Comparison of ENCODE assay signal across 8 mouse cellular contexts in the genomic region with DNA sequence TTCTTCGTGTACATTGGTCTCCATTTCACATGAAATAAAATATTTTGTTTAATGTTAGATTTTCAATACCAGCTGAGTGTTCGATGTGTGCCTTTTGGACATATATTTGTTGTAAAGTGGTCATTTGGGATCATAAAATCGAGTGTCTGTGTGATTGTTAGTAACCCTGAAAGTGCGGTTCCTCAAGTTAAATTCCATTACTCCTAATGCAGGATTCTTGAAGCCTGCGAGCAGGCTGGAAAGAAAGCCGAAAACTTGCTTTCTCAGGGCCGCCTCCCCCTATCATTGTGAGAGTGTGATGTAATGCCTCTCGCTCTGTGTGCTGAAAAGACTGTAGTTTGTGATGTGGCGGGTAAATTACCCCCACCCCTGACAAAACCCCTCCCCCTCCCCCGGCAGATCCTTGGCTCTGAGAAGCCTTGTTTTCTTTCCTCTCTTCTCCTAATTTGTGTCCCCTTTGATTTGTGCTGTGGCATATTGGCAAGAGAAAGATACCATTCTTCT.
A peak's percentile ranks its signal among the peaks of the same experiment; 100 is the strongest.
DNase-seq lines count a peak whose midpoint lies in the region; ATAC-seq and TF ChIP-seq lines count a peak whose summit lies in the region.

No protein-coding gene starts in this region.

- H3K4me3 ChIP-seq in layer of hippocampus, adult 2 months = peak overlapping the region; percentile 92
- peak overlapping the region; percentile 48 for H3K4me3 ChIP-seq in forebrain, embryonic 14.5 days (ENCODE audit: low read depth, low read length)
- peak overlapping the region; percentile 50 for H3K4me3 ChIP-seq in limb, embryonic 15.5 days
- H3K4me3 ChIP-seq in myocyte = peak overlapping the region; percentile 61

- H3K9ac ChIP-seq in forebrain, embryonic 14.5 days (ENCODE audit: low read length) = peak overlapping the region; percentile 74
- peak overlapping the region; percentile 48 for H3K9ac ChIP-seq in limb, embryonic 15.5 days

- peaks cover 31% of the 10 kb centered on the region for H3K4me1 ChIP-seq in forebrain, embryonic 14.5 days (ENCODE audit: control insufficient read depth, insufficient read depth, low read length)
- peaks cover 27% of the 10 kb centered on the region for H3K4me1 ChIP-seq in limb, embryonic 15.5 days

- H3K4me2 ChIP-seq in forebrain, embryonic 14.5 days (ENCODE audit: low read length) = peak overlapping the region; percentile 61
- H3K4me2 ChIP-seq in limb, embryonic 15.5 days = peak overlapping the region; percentile 49
- peak overlapping the region; percentile 76 for H3K4me2 ChIP-seq in myocyte (ENCODE audit: low read depth)

- WGBS in forebrain, embryonic 14.5 days = under 1% methylated on average over 10 of the region's 10 CpGs
- 0% methylated on average over 10 of the region's 10 CpGs for WGBS in limb, embryonic 15.5 days

- H3K79me2 ChIP-seq in myocyte (ENCODE audit: control insufficient read depth, insufficient read depth) = peaks cover 61% of the 10 kb centered on the region

- H3K36me3 ChIP-seq in forebrain, embryonic 14.5 days (ENCODE audit: control insufficient read depth, insufficient read depth, low read length) = no peaks in the 10 kb centered on the region
- no peaks in the 10 kb centered on the region for H3K36me3 ChIP-seq in limb, embryonic 15.5 days
- H3K36me3 ChIP-seq in myocyte (ENCODE audit: control insufficient read depth, insufficient read depth) = no peaks in the 10 kb centered on the region

- DNase-seq in layer of hippocampus, adult 2 months (ENCODE audit: low spot score in 2 of 2) = peak; percentile 40 to 47
- no peak for DNase-seq in layer of hippocampus, adult 9-10 months (ENCODE audit: low spot score)
- peak; percentile 74 for DNase-seq in c-Kit-positive CD71-positive TER-119-negative erythroid progenitor cells, embryonic 14.5 days (ENCODE audit: low read depth)
- peak; percentile 93 for DNase-seq in forebrain, embryonic 14.5 days (ENCODE audit: low spot score)
- peak; percentile 86 for DNase-seq in induced T-regulatory cell, adult 2 months (ENCODE audit: low read depth)
- peak; percentile 34 to 55 for DNase-seq in thymus, postnatal 10 days (ENCODE audit: low spot score in 2 of 2)

- no peaks in the 10 kb centered on the region for H3K27me3 ChIP-seq in forebrain, embryonic 14.5 days (replicated peaks; ENCODE audit: control insufficient read depth, insufficient read depth, low read length)
- H3K27me3 ChIP-seq in limb, embryonic 15.5 days = no peaks in the 10 kb centered on the region
- no peaks in the 10 kb centered on the region for H3K27me3 ChIP-seq in myocyte (ENCODE audit: control insufficient read depth, insufficient read depth, insufficient read length)

- no peaks in the 10 kb centered on the region for H3K9me3 ChIP-seq in forebrain, embryonic 14.5 days (replicated peaks; ENCODE audit: control insufficient read depth, low read length)
- H3K9me3 ChIP-seq in limb, embryonic 15.5 days = no peaks in the 10 kb centered on the region

- peak overlapping the region; percentile 97 for H3K27ac ChIP-seq in layer of hippocampus, adult 2 months
- peak overlapping the region; percentile 94; the same call in 1 of the 2 replicates for H3K27ac ChIP-seq in forebrain, embryonic 14.5 days (ENCODE audit: low read depth, low read length)
- H3K27ac ChIP-seq in limb, embryonic 15.5 days = peak overlapping the region; percentile 88

- peak; percentile 67 for ATAC-seq in forebrain, embryonic 14.5 days
- no peak for ATAC-seq in limb, embryonic 15.5 days (ENCODE audit: insufficient number of reproducible peaks, low FRiP score, low TSS enrichment, low read depth)

- no peak for TF ChIP-seq POLR2A in myocyte (IDR thresholded peaks at IDR 0.05; ENCODE audit: insufficient read length, low read depth)

- no peak for TF ChIP-seq CTCF in layer of hippocampus, adult 2 months (conservative IDR thresholded peaks at IDR 0.05)

- H3ac ChIP-seq in myocyte (ENCODE audit: control insufficient read depth, insufficient read length) = no peak overlapping the region

TF ChIP-seq in myocyte, 11 proteins besides CTCF, POLR2A, EP300 and RAD21:
- no peak for TF ChIP-seq REST (IDR thresholded peaks at IDR 0.05; ENCODE audit: insufficient read depth, insufficient read length)
- TF ChIP-seq POLR2AphosphoS2 (IDR thresholded peaks at IDR 0.05; ENCODE audit: insufficient read length, low read depth) = no peak
- no peak for TF ChIP-seq TCF3 (IDR thresholded peaks at IDR 0.05; ENCODE audit: insufficient read length, low read depth)
- no peak for TF ChIP-seq MYOG (IDR thresholded peaks at IDR 0.05; ENCODE audit: control insufficient read depth in 1 of 3, insufficient read depth in 1 of 3, insufficient read length in 2 of 3, low read depth in 2 of 3)
- TF ChIP-seq E2F4 (IDR thresholded peaks at IDR 0.05; ENCODE audit: insufficient read depth) = no peak
- TF ChIP-seq CEBPB (IDR thresholded peaks at IDR 0.05; ENCODE audit: insufficient read depth, poor library complexity, severe bottlenecking) = 0 out of 2 replicates have a peak, but pooled peaks have one; percentile 15
